Mouse (Mus musculus): Measurements from ENCODE around the gene Ptgir.

DNA sequence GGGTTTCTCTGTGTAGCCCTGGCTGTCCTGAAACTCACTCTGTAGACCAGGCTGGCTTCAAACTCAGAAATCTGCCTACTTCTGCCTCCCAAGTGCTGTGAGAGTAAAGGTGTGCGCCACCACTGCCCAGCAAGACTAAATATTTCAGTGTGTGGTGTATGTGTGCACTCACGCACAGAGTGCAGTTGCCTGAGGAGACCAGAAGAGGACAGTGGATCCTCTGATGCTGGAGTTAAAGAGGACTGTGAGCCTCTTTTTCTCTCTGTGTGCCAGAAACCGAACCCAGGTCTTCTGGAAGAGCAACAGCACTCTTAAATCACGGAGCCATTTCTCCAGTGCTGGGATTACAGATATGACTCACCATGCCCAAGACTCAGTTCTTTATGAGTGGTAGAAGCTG, 32.9 kb upstream of the Ptgir start:
- TF ChIP-seq CTCF (IDR thresholded peaks at IDR 0.05; ENCODE audit: extremely low read depth, insufficient read depth, low read length) (0 out of 2 replicates have a peak, but pooled peaks have one; percentile 0), POLR2A (IDR thresholded peaks at IDR 0.05; ENCODE audit: extremely low read depth, insufficient read depth, low read length) (no peak)

Measured in cortical plate, adult 2 months (tissue).